Mouse (Mus musculus): ENCODE measurements at regions not wholly inside any gene's neighbourhood (a gene's known extent, or its start where the extent isn't known, plus 50 kb on each side); places are given as distances from the start of the nearest gene placed in this dataset.
"Not testable (repeated sequence)": the region's sequence is repeated elsewhere in the genome, so short reads cannot be mapped to it uniquely, and the experiment has no call there.

DNA sequence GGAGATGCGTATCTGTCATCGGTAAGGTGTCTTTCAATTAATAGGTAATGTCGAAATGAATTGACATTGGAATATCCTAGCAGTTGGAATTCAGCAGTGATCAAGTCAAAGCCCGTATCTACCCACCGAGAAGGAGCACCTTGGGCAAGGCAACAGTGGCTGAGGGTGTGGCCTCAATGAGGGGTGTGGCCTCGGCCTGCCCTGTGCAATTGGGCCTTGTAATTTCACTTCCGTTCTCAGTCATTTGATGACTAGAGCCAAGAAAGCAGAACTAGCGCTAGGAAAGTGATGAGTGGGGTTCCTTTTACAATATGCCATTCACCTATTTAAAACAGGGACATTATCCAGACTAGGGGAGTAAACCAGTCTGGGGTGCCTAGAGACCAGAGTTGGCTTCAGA is 77.6 kb downstream of the Elovl4 start:
- no peak for DNase-seq (ENCODE audit: low read depth, low spot score)

DNA sequence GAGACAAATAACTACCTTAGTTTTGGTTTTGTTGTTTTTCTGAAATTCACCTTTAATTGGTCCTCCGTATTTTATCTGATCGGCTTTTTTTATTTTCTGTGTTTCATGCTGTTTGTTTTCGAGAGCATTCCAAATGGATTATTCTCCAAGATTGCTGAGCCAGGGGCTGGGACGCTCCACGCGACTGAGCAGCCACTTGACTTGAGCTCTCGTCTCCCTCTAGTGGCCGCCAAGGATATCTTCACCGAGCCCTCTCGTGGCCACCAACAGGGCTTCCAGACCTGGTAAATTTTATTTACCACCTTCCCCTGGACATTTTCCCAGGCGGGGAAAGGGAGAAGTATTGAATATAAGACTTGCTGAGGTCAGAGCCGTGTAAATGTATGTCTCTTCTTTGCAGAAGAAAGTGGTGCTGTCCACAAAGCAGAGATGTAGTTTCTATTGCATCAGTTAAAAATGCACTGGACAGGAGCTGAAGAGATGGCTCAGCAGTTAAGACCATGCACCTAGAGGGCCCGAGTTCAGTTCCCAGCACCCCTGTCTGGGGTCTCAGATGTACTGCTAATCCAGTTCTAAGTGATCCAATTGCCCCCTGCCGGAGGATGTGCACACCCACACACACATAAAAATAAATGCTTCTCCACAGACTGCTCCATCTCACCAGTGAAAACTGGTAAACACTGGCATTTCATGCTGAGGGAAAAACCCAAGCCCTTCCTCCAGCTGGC is 78.5 kb downstream of the Elovl4 start:
- peak; percentile 63 for DNase-seq (ENCODE audit: low read depth, low spot score)

DNA sequence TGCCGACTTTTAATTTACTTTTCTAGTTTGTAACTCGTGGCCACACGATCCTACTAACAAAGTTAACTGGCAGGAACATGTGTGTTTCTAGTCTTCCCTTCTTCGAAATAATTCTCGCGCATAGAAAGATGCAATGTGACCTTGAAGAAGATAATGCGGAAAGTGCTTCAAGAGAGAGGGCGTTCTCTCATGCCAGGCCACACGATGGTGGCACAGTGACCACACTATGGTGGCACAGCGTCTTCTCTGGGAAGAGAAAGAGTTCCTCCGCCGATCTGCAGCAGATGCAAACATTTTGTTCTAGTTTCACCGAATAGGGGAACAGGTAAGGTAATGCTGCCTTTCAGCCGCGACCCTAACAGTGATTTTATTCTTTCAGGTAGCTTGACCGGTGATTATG is 79.1 kb downstream of the Elovl4 start:
- DNase-seq (ENCODE audit: low read depth, low spot score), result no peak

DNA sequence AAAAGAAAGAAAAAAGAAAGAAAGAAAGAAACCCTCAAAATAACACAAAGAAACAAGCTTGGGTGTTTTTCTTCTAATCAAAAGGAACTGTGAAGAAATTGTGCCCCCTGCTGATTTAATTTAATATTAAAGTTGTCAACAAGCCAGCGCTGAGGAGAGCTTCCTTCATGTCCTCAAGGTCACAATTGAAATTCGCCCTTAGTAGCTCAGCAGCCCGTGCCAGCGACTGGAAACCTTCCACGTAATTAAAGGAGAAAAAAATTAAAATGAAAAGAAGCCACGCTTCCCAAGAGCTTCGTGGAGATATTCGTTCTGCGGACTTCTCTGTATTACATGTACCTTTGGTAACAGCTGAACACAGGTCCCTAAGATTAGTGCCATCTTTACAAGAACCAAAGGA is 80.0 kb downstream of the Elovl4 start:
- peak; percentile 23 for DNase-seq (ENCODE audit: low read depth, low spot score)

DNA sequence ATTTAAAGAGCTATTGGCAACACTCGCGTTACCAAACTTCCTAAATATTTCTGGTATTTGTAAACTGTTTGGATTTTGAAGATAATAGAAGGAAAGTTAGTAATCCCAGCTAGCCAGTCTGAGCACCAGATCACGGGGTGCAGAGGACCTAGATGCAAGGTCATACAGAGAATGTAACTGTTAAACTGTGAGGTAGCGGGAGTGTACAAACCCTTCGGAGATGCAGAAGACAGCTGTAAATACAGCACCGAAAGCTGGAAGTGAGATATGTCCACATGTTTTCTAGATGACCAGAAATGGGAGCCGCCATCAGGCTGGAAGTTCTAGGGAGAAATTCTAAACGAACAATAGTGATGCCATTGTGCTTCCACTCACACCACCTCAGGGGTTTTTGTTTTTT is 80.5 kb downstream of the Elovl4 start:
- DNase-seq (ENCODE audit: low read depth, low spot score), result no peak

DNA sequence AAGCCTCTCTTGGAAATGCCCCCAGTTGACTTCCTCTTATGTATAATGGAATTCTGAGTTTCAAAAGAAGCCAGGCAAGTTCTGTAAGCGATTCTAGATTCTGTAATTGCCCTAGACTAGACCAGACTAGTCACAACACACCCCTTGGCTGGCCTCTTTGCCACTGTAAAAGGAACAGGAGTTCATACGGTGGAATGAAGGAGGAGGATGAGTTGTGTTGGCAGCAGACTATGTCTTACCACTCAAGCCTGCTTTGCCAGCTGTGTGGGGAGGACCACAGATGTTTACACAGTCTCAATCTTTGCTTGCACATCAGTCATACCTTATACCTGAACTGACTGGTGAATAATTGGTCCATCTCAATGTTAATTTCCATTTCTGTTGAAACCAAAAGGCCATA is 85.1 kb downstream of the Elovl4 start:
- no peak for DNase-seq (ENCODE audit: low read depth, low spot score)

DNA sequence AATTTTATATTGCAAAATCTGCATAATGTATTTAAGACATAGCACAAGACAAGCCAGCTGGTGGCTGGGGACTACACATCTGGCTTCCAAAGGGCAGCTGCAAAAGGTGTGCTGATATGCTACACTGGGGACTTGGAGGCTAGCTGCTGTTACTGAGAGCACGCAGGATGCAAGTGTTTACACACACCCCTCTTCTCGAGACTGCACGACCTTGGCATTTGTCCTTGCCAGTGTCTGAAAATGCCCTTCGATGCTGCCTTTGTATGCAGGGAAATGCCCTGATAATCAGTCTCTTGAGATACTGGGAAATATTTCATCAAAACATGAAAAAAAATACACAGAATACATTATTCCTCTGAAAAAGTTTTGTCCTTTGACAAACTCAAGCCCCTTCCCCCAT is 86.3 kb downstream of the Elovl4 start:
- no peak for DNase-seq (ENCODE audit: low read depth, low spot score)

DNA sequence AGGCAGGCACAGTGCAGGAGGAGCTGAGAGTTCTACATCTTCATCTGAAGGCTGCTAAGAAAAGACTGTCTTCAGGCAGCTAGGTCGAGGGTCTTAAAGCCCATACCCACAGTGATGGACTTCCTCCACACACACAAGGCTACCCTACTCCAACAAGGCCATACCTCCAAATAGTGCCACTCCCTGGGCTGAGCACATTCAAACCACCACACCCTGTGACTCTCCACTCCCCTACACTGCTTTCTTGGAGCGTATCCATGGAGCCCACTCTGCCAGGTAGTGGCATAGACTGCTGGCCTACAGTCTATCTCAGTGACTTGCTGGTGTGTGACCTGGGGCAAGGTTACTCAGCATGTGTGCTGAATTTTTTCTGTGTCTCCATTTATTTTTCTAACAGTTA is 88.0 kb downstream of the Elovl4 start:
- not testable (repeated sequence) for DNase-seq (ENCODE audit: low read depth, low spot score)

DNA sequence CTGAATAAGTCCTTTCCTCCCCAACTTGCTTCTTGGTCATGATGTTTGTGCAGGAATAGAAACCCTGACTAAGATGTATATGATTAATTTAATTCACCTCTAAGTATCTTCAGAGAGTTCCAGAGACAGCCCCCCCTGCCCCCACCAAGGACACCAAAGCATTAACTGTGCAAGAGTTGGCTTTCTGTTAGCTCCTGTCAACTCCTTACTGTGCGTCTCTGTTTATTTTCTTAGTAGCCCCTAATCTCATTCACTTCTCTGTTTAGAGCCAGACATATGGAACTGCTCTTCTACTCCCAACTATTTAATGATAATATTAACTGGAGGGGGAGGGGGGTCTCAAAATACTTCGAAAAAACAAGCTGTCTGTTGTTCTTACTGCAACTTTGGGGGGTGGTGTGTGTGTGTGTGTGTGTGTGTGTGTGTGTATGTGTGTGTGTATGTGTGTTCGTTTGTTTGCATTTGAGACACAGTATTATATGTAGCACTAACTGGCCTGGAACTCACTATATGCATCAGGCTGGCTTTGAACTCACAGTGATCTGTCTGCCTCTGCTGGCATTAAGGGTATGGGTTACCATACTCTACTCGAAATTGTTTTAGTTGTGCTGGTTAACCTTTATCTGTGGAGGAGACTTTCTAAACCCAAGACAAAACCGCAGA is 89.8 kb downstream of the Elovl4 start:
- DNase-seq (ENCODE audit: low read depth, low spot score), result no peak

DNA sequence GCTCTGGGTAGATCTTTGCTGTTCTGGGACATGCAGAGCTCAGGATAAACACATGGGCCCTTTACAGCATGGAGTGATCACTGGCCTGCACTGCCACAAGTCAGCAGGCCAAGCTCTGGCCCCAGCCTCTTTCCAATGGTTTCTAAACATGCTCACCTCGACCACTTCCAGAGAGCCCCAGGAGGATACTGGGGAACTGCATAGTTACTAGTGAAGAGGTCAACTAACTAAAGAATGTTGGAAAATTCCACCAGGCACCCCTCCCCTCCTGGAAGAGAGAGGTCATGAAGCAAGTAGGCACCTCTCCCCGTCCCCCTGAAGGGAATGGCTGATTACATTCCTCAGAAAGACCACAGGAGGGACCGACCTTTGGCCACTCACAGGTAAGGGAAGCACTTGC is 98.7 kb downstream of the Elovl4 start:
- no peak for DNase-seq (ENCODE audit: low read depth, low spot score)

DNA sequence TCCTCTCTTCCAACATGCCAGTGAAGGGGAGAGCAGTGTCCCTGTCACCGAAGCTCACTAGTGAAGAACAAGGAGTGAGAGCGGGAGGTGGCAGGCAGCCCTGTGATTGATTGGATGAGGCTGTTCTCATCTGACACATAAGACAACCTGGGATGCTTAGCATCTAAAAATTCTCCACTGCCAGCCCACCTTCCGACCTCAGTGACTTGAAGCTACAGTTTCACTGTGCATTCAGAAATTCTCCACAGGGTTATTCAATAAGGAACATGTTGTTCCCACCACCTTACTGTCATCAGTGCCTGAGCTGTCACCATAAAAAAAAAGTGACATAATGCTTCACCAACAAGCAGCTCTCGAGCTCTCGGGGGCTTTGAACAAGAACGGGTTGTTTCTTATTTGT is 100.0 kb downstream of the Elovl4 start:
- DNase-seq (ENCODE audit: low read depth, low spot score), result no peak

DNA sequence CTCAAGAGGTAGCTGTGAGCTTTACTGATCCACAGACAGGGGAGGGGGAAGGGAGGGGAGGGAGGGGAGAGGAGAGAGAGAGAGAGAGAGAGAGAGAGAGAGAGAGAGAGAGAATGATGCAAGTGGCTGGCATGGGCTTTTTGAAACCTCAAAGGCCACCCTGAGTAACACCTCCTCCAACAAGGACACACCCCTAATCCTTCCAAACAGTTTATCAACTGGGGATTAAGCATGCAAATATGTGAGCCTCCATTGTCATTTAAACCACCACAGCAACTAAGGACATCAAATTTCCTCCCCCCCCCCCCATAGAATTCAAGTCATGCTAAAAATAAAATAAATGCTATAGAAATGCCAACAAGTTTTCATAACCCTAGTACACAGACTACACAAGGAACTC is 101.9 kb downstream of the Elovl4 start:
- DNase-seq (ENCODE audit: low read depth, low spot score), result no peak

DNA sequence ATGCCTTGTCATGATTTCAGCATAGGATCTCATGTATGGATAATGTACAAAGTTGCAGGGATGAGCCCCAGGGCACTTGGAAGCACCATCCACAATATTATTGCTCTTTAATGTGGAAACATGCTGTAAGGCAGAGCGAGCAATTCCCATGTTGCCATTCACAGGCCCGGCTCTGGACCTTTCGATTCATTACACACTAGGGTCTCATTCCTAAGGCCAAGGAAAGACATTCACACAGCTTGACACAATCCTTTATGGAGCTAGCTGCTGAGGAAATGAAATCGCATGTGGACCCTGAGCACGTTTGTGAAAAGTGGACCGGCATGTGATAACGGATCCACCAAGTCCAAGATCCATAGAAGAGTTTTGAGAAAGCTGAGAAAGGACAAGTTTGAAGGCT is 105.2 kb downstream of the Elovl4 start:
- no peak for DNase-seq (ENCODE audit: low read depth, low spot score)

DNA sequence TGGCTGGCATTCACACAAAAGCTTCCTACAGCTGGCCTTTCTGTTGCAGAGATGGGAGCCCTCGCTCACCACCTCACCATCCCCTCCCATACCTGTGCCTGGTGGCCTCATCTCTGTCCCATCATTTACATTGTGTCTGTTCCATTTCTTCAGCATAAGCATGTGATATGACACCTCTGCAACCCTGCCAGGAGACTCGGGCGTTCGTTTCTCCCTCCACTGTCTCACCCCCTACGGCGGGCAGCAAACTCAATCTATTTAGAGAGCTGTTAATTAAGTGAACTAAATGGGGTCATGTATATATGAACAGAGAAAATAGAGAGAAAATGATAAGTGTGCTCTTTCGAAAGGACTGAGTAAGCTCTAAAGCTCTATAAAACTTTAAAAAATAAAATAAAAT is 106.0 kb downstream of the Elovl4 start:
- DNase-seq (ENCODE audit: low read depth, low spot score), result no peak

DNA sequence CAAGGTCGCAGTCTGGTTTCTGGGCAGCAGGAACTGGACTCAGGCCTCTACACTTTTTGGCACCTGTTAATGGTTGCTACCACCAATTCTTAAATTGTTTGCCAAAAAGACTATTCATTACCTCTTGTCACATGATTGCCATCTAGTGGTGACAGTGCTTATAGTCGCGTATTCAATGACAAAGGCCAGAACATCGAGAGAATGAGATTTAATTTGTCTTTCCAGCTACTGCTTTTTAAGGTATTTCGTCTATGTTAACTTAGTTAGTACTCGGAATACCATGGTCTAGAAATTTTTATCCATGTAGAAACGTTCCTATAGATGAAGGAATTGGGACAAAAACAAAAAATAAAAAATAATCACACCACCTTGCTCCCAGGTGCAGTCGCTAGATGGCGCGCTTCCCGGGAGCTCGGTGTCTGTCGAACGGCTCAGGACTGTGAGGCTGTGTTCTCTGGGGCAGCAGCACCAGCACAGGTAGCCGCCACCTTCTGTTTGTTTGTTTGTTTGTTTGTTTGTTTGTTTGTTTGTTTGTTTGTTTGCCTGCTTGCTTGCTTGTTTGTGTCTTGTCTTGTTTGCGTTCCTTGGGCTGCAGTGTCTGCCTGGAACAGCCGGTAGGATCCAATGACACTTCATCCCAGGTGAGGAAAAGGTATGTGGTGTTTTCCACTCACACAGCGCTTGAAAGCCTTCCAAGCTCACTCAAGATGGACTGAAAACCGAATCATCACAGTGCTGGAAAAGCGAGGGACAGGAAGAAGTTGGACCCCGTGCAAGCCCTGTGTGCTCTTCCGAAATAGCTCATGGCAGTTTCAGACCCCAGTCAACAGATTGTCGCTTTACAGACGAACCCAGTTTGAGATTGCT is 114.5 kb downstream of the Elovl4 start:
- DNase-seq (ENCODE audit: low read depth, low spot score), result peak; percentile 75

Measured in retina, postnatal 7 days (tissue).